Mouse (Mus musculus): ENCODE measurements around the gene Cma1.

DNA sequence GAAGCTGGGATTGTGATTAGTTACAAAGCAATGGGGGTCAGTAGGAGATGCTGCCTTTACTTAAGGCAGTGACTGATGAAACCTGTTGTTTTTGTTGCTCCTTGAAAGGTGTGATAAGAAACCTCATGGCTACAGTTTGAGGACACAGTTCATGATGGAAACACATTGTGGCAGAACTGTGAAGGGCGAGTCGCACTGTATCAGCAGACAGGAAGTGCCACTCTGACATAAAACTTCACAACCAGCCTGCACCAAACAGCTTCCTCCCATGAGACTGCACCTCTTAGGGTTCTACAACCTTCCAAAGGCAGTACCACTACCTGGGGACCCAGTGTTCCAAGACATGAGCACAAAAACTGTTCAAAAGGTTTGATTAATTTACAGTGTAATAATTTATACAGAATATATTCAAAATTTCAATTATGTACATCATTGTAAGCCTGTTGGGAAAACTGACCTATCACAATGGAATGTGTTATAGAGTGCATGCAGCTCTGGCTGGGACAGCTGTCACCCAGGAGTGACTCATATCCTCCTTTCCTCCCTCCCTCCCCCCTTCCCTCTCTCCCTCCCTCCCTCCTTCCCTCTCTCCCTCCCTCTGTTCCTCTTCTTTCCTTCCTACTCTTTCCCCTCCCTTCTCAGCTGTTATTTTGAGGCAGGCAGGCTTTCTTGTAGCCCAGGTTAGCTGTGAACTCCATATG is 1.9 kb upstream of the Cma1 start:
- TF ChIP-seq POLR2A (IDR thresholded peaks at IDR 0.05; ENCODE audit: low read depth, low read length) (no peak), CTCF (IDR thresholded peaks at IDR 0.05; ENCODE audit: extremely low read depth, insufficient read length, insufficient replicate concordance, low read depth, low read length) (no peak)

Measured in small intestine, adult 2 months (tissue).